In the genomic region with DNA sequence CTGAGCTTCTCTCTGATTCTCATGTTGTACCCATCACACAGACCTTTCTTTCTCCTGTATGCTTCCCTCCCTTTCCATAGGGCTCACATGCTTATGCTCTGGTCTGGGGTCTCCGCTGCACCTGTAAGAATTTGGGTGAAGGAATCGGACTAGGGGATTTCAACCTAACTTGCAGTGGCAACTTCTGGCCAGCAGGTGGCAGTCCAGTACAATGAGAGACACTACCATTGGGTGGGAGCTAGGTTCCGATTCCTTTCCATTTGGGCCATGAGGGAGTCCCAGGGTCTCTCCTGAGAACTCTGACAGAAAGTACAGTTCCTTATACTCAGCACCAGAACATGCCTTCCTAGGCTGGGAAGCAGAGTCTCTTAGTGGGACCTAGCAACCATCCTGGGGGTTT, we compare ENCODE assay signal across 10 mouse cellular contexts. TPM values are rescaled to one million over a fixed set of nuclear protein-coding genes. Genes with fewer than 3 reads are reported as not detected.
DNase-seq lines count a peak whose midpoint lies in the region; TF ChIP-seq lines count a peak whose summit lies in the region.
"Had no signal": no experiment of that assay in that cellular context is flagged by ENCODE, and none has a peak within 500 bp of the region (broad histone marks: within the 10 kb centered on the region; RNA-seq: fewer than 3 reads in every experiment).

No protein-coding gene starts in this region.

- WGBS in bone marrow, adult 2 months = 11% methylated on average over 3 of the region's 3 CpGs
- WGBS in embryonic facial prominence, embryonic 10.5 days = 21% methylated on average over 3 of the region's 3 CpGs
- 7% methylated on average over 3 of the region's 3 CpGs for WGBS in liver, adult 2 months

- no peaks in the 10 kb centered on the region for H3K9me3 ChIP-seq in embryonic facial prominence, embryonic 10.5 days
- H3K9me3 ChIP-seq: neural tube, embryonic 13.5 days had no signal

- H3K4me3 ChIP-seq in bone marrow, adult 2 months (replicated peaks; ENCODE audit: control insufficient read depth, low read depth, low read length) = no peak overlapping the region
- H3K4me3 ChIP-seq in embryonic facial prominence, embryonic 10.5 days = no peak overlapping the region
- no peak overlapping the region for H3K4me3 ChIP-seq in liver, adult 2 months (ENCODE audit: insufficient read depth, low read depth, low read length)
- H3K4me3 ChIP-seq: neural tube, embryonic 13.5 days had no signal

- no peak for TF ChIP-seq POLR2A in bone marrow, adult 2 months (IDR thresholded peaks at IDR 0.05; ENCODE audit: borderline replicate concordance, control insufficient read depth, low read depth, low read length)
- no peak for TF ChIP-seq POLR2A in liver, adult 2 months (IDR thresholded peaks at IDR 0.05; ENCODE audit: extremely low read depth, insufficient read depth, low read length)

- no peaks in the 10 kb centered on the region for H3K36me3 ChIP-seq in embryonic facial prominence, embryonic 10.5 days (replicated peaks)
- H3K36me3 ChIP-seq in liver, adult 2 months (ENCODE audit: control insufficient read depth, insufficient read depth, low read length) = no peaks in the 10 kb centered on the region
- H3K36me3 ChIP-seq: neural tube, embryonic 13.5 days had no signal

- H3K4me1 ChIP-seq in bone marrow, adult 2 months (ENCODE audit: control insufficient read depth, insufficient read depth, low read length) = no peaks in the 10 kb centered on the region
- H3K4me1 ChIP-seq in embryonic facial prominence, embryonic 10.5 days = no peaks in the 10 kb centered on the region
- H3K4me1 ChIP-seq in liver, adult 2 months (ENCODE audit: control insufficient read depth, insufficient read depth, low read length) = no peaks in the 10 kb centered on the region
- H3K4me1 ChIP-seq: neural tube, embryonic 13.5 days had no signal

- H3K27ac ChIP-seq in bone marrow, adult 2 months (ENCODE audit: control insufficient read depth, insufficient read depth, low read depth, low read length, poor library complexity) = no peak overlapping the region
- H3K27ac ChIP-seq in embryonic facial prominence, embryonic 10.5 days (replicated peaks) = no peak overlapping the region
- H3K27ac ChIP-seq in liver, adult 2 months (replicated peaks; ENCODE audit: insufficient read depth, low read depth, low read length) = no peak overlapping the region
- H3K27ac ChIP-seq: neural tube, embryonic 13.5 days had no signal

- TF ChIP-seq CTCF in bone marrow, adult 2 months (IDR thresholded peaks at IDR 0.05; ENCODE audit: control insufficient read depth, insufficient read depth, low read length) = peak; percentile 94
- peak; percentile 84 for TF ChIP-seq CTCF in liver, adult 2 months (IDR thresholded peaks at IDR 0.05; ENCODE audit: low read depth, low read length)

- no peak overlapping the region for H3K9ac ChIP-seq in liver, adult 2 months (ENCODE audit: low read depth, low read length)
- H3K9ac ChIP-seq: neural tube, embryonic 13.5 days had no signal

- peaks cover 12% of the 10 kb centered on the region; the same call in 1 of the 2 replicates for H3K27me3 ChIP-seq in embryonic facial prominence, embryonic 10.5 days (replicated peaks; ENCODE audit: low read depth, poor library complexity, severe bottlenecking)
- H3K27me3 ChIP-seq in liver, adult 2 months (ENCODE audit: control insufficient read depth, insufficient read depth, low read length) = no peaks in the 10 kb centered on the region; the same call in 1 of the 2 replicates

- no peaks in the 10 kb centered on the region for H3K79me2 ChIP-seq in liver, adult 2 months (ENCODE audit: control insufficient read depth, insufficient read depth, low read length)

- peak; percentile 35 for DNase-seq in right cerebral cortex, adult 18-20 months
- DNase-seq in right cerebral cortex, postnatal 36 days (ENCODE audit: low spot score in 2 of 2) = no peak
- peak; percentile 64 for DNase-seq in embryonic facial prominence, embryonic 10.5 days (ENCODE audit: low spot score)
- peak; percentile 37 for DNase-seq in hindlimb bud, embryonic 11.5 days (ENCODE audit: extremely low spot score, low read depth, low spot score)
- DNase-seq in liver, adult 2 months (ENCODE audit: extremely low read depth, low read depth, low spot score) = peak; percentile 4
- DNase-seq in retina, adult 2 months (ENCODE audit: low read depth, low spot score) = peak; percentile 38
- DNase-seq in urinary bladder, postnatal 36 days (ENCODE audit: low spot score in 2 of 2) = peak; percentile 38 to 40

RNA-seq across cellular contexts. Expression of gene Vrtn, which starts 13.1 kb away (rescaled TPM):
- polyA plus RNA-seq in bone marrow, adult 2 months (2011; ENCODE audit: insufficient read depth, insufficient read length, low replicate concordance, missing spikeins) = not detected in 2 replicates
- not detected in 2 replicates for polyA plus RNA-seq in embryonic facial prominence, embryonic 10.5 days (2016; fragmentation: Nextera tagmentation; extraction: Ambion mirVana)
- not detected in 2 replicates for total RNA-seq in liver, adult 2 months (2014; rRNA removed)
- polyA plus RNA-seq in liver, adult 2 months (2012; rRNA removed) = not detected in 2 replicates
- total RNA-seq: gastrocnemius, adult 8-10 months had no signal
- polyA plus RNA-seq: neural tube, embryonic 13.5 days had no signal

RNA-seq across cellular contexts. Expression of gene Abcd4, which starts 36.7 kb away (rescaled TPM):
- 4.0 and 7.7 TPM in 2 replicates for polyA plus RNA-seq in bone marrow, adult 2 months (2011; ENCODE audit: insufficient read depth, insufficient read length, low replicate concordance, missing spikeins)
- polyA plus RNA-seq in embryonic facial prominence, embryonic 10.5 days (2016; fragmentation: Nextera tagmentation; extraction: Ambion mirVana) = 12.7 and 13.6 TPM in 2 replicates
- 5.8 and 6.5 TPM in 2 replicates for total RNA-seq in liver, adult 2 months (2014; rRNA removed)
- 12.5 and 14.2 TPM in 2 replicates for polyA plus RNA-seq in liver, adult 2 months (2012; rRNA removed)

RNA-seq across cellular contexts. Expression of gene Syndig1l, which starts 44.7 kb away (rescaled TPM):
- polyA plus RNA-seq in bone marrow, adult 2 months (2011; ENCODE audit: insufficient read depth, insufficient read length, low replicate concordance, missing spikeins) = 1.3 and 2.4 TPM in 2 replicates
- not detected in 2 replicates for polyA plus RNA-seq in embryonic facial prominence, embryonic 10.5 days (2016; fragmentation: Nextera tagmentation; extraction: Ambion mirVana)
- total RNA-seq in liver, adult 2 months (2014; rRNA removed) = not detected in 2 replicates
- polyA plus RNA-seq in liver, adult 2 months (2012; rRNA removed) = not detected in 2 replicates
- total RNA-seq: gastrocnemius, adult 8-10 months had no signal

Comparison
In these comparisons a context has a peak if more than half of its experiments do, and no peak if none do; other contexts are left out.
1. DNase-seq: peak in right cerebral cortex, adult 18-20 months (single experiment), embryonic facial prominence, embryonic 10.5 days (single experiment), hindlimb bud, embryonic 11.5 days (single experiment), liver, adult 2 months (single experiment), retina, adult 2 months (single experiment) and urinary bladder, postnatal 36 days (2 of 2); none in right cerebral cortex, postnatal 36 days (0 of 2).